Mouse (Mus musculus) layer of hippocampus, adult 9-11 months (tissue): ENCODE measurements at regions not wholly inside any gene's neighbourhood (a gene's known extent, or its start where the extent isn't known, plus 50 kb on each side); places are given as distances from the start of the nearest gene placed in this dataset.

Experiments
- DNase-seq: peaks from one replicate; pipeline ENCODE4 v3.0.0; 2022

DNA sequence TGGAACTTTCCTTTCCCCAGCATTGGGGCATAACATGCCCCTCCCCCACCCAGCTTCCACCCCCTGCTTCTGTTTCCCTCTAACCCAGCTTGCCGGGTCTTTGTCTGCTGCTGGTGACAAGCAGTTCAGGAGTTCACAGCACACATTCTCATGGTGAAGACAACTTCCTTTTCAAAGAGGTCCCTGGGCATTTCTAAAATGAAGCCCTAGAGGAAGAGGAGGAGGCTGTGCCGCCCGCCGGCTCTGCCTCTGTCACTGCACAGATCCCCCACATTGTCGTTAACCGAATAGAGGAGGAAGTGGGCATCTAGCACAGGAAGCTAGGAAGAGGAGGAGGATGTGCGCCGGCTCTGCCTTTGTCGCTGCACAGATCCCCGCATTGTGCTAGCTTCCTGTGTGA, 201.4 kb downstream of the Enc1 start:
- DNase-seq, result peak; percentile 53

DNA sequence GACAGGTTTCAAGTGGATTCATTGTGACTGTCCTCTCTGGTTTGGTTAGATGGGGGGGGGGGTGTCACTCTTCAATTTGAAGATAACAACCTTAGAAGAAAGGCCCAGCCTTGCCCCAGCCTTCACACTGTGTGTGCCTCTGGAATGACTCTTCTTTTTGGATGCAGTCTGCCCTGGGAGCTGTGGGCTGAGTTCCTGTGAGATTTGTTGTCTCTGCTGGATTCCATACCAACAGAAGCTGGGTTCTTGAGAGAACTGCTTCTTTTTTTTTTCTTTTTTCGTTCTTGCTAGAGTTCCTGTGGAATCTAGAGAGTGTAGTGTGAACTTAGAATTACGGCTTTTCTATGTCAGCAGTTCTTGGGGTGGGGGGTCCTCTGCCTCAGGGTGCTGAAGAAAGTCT, 200.9 kb downstream of the Enc1 start:
- no peak for DNase-seq

- DNase-seq, result no peak
These were observed 198.5 kb downstream of the Enc1 start for GRCm38 (mm10) chr13:97439216-97439979.

DNA sequence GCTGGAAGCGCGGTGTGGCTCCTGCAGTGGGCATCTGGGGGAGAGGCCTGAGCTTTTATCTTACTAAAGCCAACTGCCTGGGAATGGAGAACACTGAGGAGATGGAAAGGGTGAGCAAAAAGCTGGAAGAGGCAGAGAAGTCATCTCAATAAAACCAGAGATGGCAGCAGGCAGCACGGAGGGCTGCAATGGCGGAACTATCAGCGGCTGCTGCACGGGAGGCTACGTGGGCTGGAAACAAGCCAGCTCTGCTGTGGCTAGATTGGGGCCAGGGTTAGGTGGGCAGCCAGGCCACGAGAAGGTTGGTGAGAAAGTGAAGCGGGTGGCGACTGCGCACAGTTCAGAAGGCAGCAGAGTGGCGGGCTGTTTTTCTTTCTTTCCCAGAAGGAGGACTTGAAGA, 197.8 kb downstream of the Enc1 start:
- no peak for DNase-seq

- DNase-seq, result no peak
These were observed 197.4 kb downstream of the Enc1 start for GRCm38 (mm10) chr13:97438277-97438676.

- no peak for DNase-seq
These were observed 195.9 kb downstream of the Enc1 start for GRCm38 (mm10) chr13:97436719-97437350.

DNA sequence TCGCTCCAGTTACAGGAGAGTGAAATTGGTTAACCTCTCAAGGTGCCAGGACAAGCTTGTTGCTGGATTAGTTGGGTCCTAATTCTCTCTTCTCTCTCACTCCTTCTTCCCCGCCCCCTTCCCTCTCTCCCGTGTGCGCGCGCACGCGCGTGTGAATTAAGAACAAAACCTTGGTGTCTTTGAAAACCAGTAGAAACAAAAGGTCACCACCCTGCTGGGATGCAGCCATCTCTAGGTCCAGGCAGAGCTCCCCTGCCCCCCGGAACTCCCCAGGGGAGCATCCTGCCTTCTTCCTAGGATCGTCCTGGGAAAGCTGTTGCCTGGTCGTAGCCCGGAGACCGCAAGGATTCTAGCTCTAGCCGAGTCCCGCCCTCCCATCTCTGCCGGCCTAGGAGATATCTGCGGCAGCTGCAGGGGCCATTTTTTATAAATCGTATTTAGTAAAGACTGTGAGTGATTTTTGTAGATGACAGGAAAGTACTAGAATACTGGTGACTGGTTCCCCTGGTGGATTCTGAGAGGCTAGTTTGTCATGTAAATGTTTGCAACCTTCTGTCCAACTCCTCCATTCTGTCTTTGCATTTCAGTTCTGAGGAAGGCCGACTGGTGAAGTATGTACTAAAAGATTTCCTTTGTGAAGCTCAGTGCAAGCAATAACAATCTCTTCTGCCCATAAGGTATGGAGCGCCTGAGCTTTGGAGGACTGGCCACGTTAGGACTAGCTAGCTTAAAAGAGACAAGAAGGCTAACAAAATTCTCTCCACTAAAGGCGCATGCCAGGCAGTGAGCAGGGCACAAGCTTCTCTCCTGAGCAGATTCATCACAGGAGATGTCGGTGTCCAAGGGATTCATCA, 195.2 kb downstream of the Enc1 start:
- peak; percentile 48 for DNase-seq

DNA sequence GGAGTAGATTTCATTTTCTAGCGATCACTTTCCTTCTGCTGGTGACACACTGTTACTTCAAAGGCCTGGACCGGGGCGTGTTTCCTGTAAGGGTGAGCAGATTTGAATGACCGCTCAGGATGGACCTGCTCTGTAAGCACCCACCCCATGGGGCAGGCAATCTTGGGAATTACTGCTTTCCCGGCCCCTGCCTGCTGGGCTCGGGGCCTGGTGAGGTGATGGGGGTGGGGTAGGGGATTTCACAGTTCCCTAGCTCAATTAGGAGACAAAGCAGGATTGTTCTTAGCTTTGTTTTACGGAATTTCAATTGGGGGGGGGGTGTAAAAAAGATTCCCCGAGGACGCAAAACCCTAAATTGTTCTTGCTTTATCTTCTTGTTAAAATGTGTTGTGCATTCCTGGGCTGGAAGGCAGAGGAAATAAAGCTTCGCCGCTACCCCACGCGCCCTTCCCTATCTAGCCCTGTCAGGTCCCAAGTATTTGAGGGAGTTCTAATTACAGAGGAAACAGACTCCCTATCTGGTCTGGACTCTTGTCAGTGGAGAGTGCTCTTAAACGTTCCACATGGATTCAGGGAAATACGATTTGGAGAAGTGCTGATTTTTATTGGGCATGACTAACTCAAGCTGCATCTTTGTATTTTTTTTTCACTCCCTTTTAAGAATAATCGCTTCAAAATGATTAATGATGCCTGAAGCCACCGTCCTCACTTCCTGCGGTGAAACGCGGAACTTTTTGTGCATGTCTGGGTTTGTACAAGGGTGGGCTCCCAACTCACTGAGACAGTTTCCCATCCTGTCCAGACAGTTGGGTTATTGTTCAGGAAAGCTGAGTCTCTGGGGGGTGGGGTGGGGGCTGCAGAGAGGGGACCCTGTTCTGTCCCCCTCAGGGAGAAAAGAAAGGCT, 194.3 kb downstream of the Enc1 start:
- DNase-seq, result no peak

DNA sequence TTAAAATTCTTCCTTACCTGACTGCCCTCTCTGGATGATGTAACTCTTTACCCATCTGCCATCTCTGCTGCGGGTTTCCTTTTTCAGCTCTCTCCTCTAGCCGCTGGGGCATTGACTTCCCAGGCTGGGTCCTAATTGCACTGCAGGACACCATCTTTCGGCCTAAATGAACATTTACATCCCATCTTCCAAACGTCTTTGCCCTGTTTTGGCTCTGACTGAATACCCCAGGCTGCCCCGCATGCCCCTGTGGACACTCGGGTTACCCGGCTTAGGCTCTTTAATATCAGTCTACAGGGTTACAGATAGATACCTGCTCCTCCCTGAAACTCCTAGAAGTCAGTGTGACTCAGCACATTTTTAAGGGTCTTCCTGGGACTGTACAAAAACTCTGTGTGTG, 193.3 kb downstream of the Enc1 start:
- no peak for DNase-seq

- no peak for DNase-seq
These were observed 191.7 kb downstream of the Enc1 start for GRCm38 (mm10) chr13:97432627-97433026.

DNA sequence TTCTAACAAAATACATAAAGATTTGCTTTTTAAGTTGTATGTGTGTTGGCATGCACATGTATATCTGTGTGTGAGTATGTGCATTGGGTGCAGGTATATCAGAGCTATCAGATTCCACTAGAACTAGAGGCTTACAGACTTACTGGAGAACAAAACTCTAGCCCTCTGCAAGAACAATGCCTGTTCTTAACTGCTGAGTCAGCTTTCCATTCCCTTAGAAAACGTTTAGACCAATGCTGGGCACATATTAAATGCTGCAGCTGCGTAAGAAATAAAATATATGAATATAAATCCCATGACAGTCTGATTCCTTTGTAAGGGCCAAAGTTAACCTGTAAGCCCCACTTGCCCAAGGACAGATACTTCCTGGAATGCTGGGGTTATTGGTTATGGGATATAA, 190.0 kb downstream of the Enc1 start:
- DNase-seq, result no peak

GRCm38 (mm10) chr13:97428163-97428562, 187.3 kb downstream of the Enc1 start:
- no peak for DNase-seq

DNA sequence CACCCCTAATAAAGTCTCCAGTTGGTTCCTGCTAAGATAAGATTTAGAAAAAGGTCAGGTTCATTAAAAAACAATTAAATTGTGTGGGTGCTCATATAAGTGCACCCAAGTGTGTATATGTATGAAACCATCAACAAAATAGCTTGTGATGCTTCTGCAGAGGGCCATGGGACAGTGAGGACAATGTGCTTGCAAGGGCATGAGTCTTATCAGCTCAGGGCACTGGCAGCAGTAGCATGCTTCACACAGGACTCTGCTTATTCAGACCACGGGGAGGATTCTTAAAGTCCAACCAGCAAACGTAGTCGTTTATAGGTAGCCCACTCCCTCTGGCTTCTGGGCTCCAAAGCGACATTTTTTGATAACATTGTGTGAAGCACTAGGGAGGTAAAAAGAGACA, 186.6 kb downstream of the Enc1 start:
- DNase-seq, result no peak

GRCm38 (mm10) chr13:97425731-97426130, 184.8 kb downstream of the Enc1 start:
- no peak for DNase-seq

DNA sequence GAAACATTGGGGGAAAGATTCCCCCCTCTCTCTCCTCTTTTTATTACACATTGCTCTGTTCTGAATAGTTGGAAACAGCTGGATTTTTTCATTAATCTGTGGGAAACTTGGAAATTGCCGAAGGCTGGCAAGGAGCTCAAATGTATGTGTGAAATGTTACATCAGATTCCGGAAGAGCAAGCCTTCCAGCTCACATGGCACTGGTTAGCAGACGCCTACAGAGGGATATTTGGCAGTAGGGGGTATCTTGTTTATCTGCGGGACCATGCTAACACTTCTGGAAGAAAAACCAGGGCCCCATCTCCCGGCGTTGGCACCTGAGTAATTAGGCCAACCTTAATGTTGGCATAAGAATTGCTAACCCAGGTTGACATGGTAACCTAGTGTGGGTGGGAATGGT, 183.0 kb downstream of the Enc1 start:
- DNase-seq, result peak; percentile 62

- DNase-seq, result no peak
These were observed 182.5 kb downstream of the Enc1 start for GRCm38 (mm10) chr13:97423298-97423817.

DNA sequence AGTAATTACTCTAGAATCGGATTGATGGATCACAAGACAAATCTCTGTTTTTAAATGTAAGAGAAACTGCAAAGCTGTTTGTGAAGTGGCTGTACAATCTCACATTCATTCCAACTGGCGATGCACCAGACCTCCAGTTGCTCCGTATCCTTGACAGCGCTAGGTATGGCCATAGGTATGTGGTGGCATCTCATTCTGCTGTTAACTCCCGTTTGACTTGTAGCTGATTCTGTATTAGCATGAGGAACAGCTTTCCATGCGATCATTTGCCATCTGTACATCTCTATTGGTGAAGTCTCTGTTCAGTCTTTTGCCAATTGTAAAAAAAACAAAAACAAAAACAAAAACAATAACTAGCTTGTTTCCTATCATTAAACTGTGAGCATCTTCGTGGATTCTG, 182.0 kb downstream of the Enc1 start:
- no peak for DNase-seq

- DNase-seq, result no peak
These were observed 180.9 kb downstream of the Enc1 start for GRCm38 (mm10) chr13:97421831-97422230.

- no peak for DNase-seq
These were observed 179.9 kb downstream of the Enc1 start for GRCm38 (mm10) chr13:97420773-97421172.

GRCm38 (mm10) chr13:97419100-97419499, 178.2 kb downstream of the Enc1 start:
- DNase-seq, result no peak

GRCm38 (mm10) chr13:97418681-97419080, 177.8 kb downstream of the Enc1 start:
- DNase-seq, result no peak

DNA sequence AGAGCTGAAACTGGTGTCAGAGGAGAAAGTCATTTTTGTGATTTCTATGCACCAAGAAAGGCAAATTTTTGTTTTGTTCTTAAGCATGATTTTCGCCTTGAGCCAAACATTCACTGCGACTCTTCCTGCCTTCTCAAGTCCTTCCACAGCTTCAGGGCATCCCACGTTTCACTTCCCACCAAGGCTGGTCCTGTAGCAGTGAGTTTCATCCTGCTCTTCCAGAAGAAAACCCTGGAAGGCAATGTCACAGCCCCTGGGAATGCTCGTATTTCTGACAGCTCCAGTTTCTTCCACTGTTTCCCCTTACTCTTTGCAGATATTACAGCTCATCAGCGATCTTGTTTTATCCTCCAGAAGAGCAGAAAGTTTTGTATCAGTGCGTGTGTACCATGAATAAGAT, 177.2 kb downstream of the Enc1 start:
- no peak for DNase-seq
